Mouse (Mus musculus): ENCODE measurements around the gene Tut4. TPM values are rescaled to one million over a fixed set of nuclear protein-coding genes. Genes with fewer than 3 reads are reported as not detected.

The Tut4 gene
- polyA plus RNA-seq, 1 experiment: 10.6 TPM

- peaks cover 14% of the 10 kb centered on the region for H3K27me3 ChIP-seq (ENCODE audit: control insufficient read depth, insufficient read depth, insufficient read length)
- H3ac ChIP-seq (ENCODE audit: control insufficient read depth, insufficient read length): no peak overlapping the region
- no peak overlapping the region for H3K4me3 ChIP-seq
- no peaks in the 10 kb centered on the region for H3K79me2 ChIP-seq (ENCODE audit: control insufficient read depth, insufficient read depth)
- TF ChIP-seq MYOD1 (IDR thresholded peaks at IDR 0.05; ENCODE audit: control insufficient read depth in 1 of 3, insufficient read length in 2 of 3, low read depth in 2 of 3): no peak
- no peak for TF ChIP-seq POLR2A (IDR thresholded peaks at IDR 0.05; ENCODE audit: insufficient read length, low read depth)
- no peak for TF ChIP-seq REST (IDR thresholded peaks at IDR 0.05; ENCODE audit: insufficient read depth, insufficient read length)
- no peak for TF ChIP-seq POLR2AphosphoS2 (IDR thresholded peaks at IDR 0.05; ENCODE audit: insufficient read length, low read depth)
- TF ChIP-seq CEBPB (IDR thresholded peaks at IDR 0.05; ENCODE audit: insufficient read depth, poor library complexity, severe bottlenecking): no peak
- TF ChIP-seq MAX (IDR thresholded peaks at IDR 0.05; ENCODE audit: low read depth): no peak
- TF ChIP-seq USF1 (IDR thresholded peaks at IDR 0.05; ENCODE audit: low read depth): no peak
- TF ChIP-seq TCF3 (IDR thresholded peaks at IDR 0.05; ENCODE audit: insufficient read length, low read depth): no peak
- TF ChIP-seq MYOG (IDR thresholded peaks at IDR 0.05; ENCODE audit: control insufficient read depth in 1 of 3, insufficient read depth in 1 of 3, insufficient read length in 2 of 3, low read depth in 2 of 3): no peak
- no peak overlapping the region for H3K4me2 ChIP-seq (ENCODE audit: low read depth)
- H3K36me3 ChIP-seq (ENCODE audit: control insufficient read depth, insufficient read depth): no peaks in the 10 kb centered on the region
These were observed 24.4 kb upstream of the Tut4 start for GRCm38 (mm10) chr4:108434781-108435180.

- Histone ChIP-seq H3K4me2 (ENCODE audit: low read depth) (no peak overlapping the region), H3K27me3 (ENCODE audit: control insufficient read depth, insufficient read depth, insufficient read length) (peaks cover 14% of the 10 kb centered on the region), H3K36me3 (ENCODE audit: control insufficient read depth, insufficient read depth) (no peaks in the 10 kb centered on the region), H3K79me2 (ENCODE audit: control insufficient read depth, insufficient read depth) (no peaks in the 10 kb centered on the region), H3K4me3 (no peak overlapping the region), H3ac (ENCODE audit: control insufficient read depth, insufficient read length) (no peak overlapping the region)
- TF ChIP-seq POLR2AphosphoS2 (IDR thresholded peaks at IDR 0.05; ENCODE audit: insufficient read length, low read depth) (no peak), CEBPB (IDR thresholded peaks at IDR 0.05; ENCODE audit: insufficient read depth, poor library complexity, severe bottlenecking) (no peak), E2F4 (IDR thresholded peaks at IDR 0.05; ENCODE audit: insufficient read depth) (no peak), TCF12 (IDR thresholded peaks at IDR 0.05; ENCODE audit: insufficient read depth, poor library complexity, severe bottlenecking) (no peak), TCF3 (IDR thresholded peaks at IDR 0.05; ENCODE audit: insufficient read length, low read depth) (no peak), MYOD1 (IDR thresholded peaks at IDR 0.05; ENCODE audit: control insufficient read depth in 1 of 3, insufficient read length in 2 of 3, low read depth in 2 of 3) (no peak), MYOG (IDR thresholded peaks at IDR 0.05; ENCODE audit: control insufficient read depth in 1 of 3, insufficient read depth in 1 of 3, insufficient read length in 2 of 3, low read depth in 2 of 3) (no peak), SRF (IDR thresholded peaks at IDR 0.05; ENCODE audit: control insufficient read depth, insufficient read length, low read depth) (no peak), REST (IDR thresholded peaks at IDR 0.05; ENCODE audit: insufficient read depth, insufficient read length) (no peak), POLR2A (IDR thresholded peaks at IDR 0.05; ENCODE audit: insufficient read length, low read depth) (no peak), USF1 (IDR thresholded peaks at IDR 0.05; ENCODE audit: low read depth) (no peak), MAX (IDR thresholded peaks at IDR 0.05; ENCODE audit: low read depth) (no peak)
These were observed 23.6 kb upstream of the Tut4 start for GRCm38 (mm10) chr4:108435646-108436045.

DNA sequence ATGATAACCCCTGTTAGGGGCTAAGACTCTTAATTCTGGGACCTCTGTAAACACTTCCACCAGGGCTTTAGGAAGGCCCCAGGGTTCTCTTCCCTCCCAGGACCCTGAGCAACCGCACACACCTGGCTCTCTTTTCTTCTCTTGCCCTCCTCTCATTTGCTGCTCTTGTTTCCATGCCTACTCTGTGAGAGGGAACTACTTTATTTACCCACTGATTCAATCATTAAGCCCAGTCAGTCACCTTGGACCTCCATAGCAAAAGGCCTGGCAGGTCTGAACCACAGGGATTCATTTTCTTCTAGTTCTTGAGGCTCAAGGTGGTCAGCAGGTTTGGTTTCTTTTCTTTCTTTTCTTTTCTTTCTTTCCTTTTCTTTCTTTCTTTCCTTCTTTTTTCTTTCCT, 23.0 kb upstream of the Tut4 start:
- H3ac ChIP-seq (ENCODE audit: control insufficient read depth, insufficient read length): no peak overlapping the region
- H3K4me2 ChIP-seq (ENCODE audit: low read depth): no peak overlapping the region
- peaks cover 11% of the 10 kb centered on the region for H3K27me3 ChIP-seq (ENCODE audit: control insufficient read depth, insufficient read depth, insufficient read length)
- no peaks in the 10 kb centered on the region for H3K36me3 ChIP-seq (ENCODE audit: control insufficient read depth, insufficient read depth)
- TF ChIP-seq MAX (IDR thresholded peaks at IDR 0.05; ENCODE audit: low read depth) (no peak), POLR2A (IDR thresholded peaks at IDR 0.05; ENCODE audit: insufficient read length, low read depth) (no peak), MYOD1 (IDR thresholded peaks at IDR 0.05; ENCODE audit: control insufficient read depth in 1 of 3, insufficient read length in 2 of 3, low read depth in 2 of 3) (no peak), USF1 (IDR thresholded peaks at IDR 0.05; ENCODE audit: low read depth) (no peak), CEBPB (IDR thresholded peaks at IDR 0.05; ENCODE audit: insufficient read depth, poor library complexity, severe bottlenecking) (no peak), SRF (IDR thresholded peaks at IDR 0.05; ENCODE audit: control insufficient read depth, insufficient read length, low read depth) (no peak), TCF3 (IDR thresholded peaks at IDR 0.05; ENCODE audit: insufficient read length, low read depth) (no peak), MYOG (IDR thresholded peaks at IDR 0.05; ENCODE audit: control insufficient read depth in 1 of 3, insufficient read depth in 1 of 3, insufficient read length in 2 of 3, low read depth in 2 of 3) (no peak), REST (IDR thresholded peaks at IDR 0.05; ENCODE audit: insufficient read depth, insufficient read length) (no peak)
- H3K79me2 ChIP-seq (ENCODE audit: control insufficient read depth, insufficient read depth): no peaks in the 10 kb centered on the region
- no peak overlapping the region for H3K4me3 ChIP-seq

DNA sequence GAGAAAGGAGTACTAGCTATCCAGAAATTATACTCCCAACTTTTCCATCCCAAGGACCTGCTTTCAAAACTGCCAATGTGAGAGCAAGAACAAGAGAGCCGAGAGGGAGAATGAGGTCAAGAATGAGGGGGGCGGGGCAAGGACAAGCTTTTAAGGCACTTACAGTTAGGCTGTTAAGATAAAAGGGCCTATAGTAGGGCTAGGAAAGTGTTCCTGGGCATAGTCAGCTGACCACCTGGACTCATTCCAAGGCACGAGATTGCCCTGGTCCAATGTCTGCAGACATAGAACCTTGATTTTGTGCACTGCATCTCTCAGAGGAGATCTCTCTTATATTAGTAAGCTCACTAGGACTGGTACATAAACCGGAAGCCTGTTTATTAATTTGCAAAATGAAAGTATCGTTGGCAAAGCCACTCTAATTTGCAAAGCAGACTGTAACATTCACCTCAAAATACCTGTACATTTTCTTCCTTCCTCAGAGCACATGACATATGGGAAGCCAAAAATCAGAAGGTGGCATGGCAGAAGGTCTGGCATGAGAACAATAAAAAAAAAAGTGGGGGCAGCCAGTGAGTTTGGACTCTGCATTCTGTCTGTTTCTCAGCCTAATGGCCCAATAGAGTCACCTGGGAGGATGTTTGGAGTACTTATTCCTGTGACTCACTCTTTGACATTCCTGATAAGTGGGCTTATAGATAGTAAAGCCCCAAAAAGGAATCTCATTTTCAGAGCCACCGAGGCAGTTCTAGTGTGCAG, 21.0 kb upstream of the Tut4 start:
- TF ChIP-seq POLR2AphosphoS2 (IDR thresholded peaks at IDR 0.05; ENCODE audit: insufficient read length, low read depth) (no peak), E2F4 (IDR thresholded peaks at IDR 0.05; ENCODE audit: insufficient read depth) (no peak)
- Histone ChIP-seq H3K36me3 (ENCODE audit: control insufficient read depth, insufficient read depth) (no peaks in the 10 kb centered on the region), H3K79me2 (ENCODE audit: control insufficient read depth, insufficient read depth) (no peaks in the 10 kb centered on the region), H3K27me3 (ENCODE audit: control insufficient read depth, insufficient read depth, insufficient read length) (no peaks in the 10 kb centered on the region), H3ac (ENCODE audit: control insufficient read depth, insufficient read length) (no peak overlapping the region), H3K4me2 (ENCODE audit: low read depth) (peak overlapping the region; percentile 21), H3K4me3 (no peak overlapping the region)

DNA sequence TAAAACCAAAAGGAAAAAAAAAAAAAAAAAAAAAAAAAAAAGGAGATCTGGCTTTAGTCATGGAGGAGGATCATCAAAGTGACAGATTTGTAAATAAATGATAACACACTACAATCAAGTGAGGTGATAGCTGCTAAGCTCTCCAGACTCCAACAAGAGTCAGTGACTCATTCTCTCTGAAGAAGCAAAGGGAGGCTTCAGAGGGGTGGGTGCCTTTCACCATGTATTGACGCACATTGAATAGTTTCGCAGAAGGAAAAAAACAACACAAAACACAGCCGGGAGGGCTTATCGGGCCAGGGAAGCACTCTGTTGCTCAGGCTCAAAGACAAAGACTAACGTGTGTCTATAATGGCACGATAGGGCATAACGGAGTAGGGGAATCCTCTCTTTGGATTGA, 11.1 kb upstream of the Tut4 start:
- no peaks in the 10 kb centered on the region for H3K79me2 ChIP-seq (ENCODE audit: control insufficient read depth, insufficient read depth)
- H3K36me3 ChIP-seq (ENCODE audit: control insufficient read depth, insufficient read depth): no peaks in the 10 kb centered on the region
- no peak overlapping the region for H3ac ChIP-seq (ENCODE audit: control insufficient read depth, insufficient read length)
- no peak overlapping the region for H3K4me2 ChIP-seq (ENCODE audit: low read depth)
- TF ChIP-seq MYOD1 (IDR thresholded peaks at IDR 0.05; ENCODE audit: control insufficient read depth in 1 of 3, insufficient read length in 2 of 3, low read depth in 2 of 3) (no peak), CEBPB (IDR thresholded peaks at IDR 0.05; ENCODE audit: insufficient read depth, poor library complexity, severe bottlenecking) (no peak), POLR2AphosphoS2 (IDR thresholded peaks at IDR 0.05; ENCODE audit: insufficient read length, low read depth) (no peak), USF1 (IDR thresholded peaks at IDR 0.05; ENCODE audit: low read depth) (no peak), E2F4 (IDR thresholded peaks at IDR 0.05; ENCODE audit: insufficient read depth) (no peak), SRF (IDR thresholded peaks at IDR 0.05; ENCODE audit: control insufficient read depth, insufficient read length, low read depth) (no peak), MYOG (IDR thresholded peaks at IDR 0.05; ENCODE audit: control insufficient read depth in 1 of 3, insufficient read depth in 1 of 3, insufficient read length in 2 of 3, low read depth in 2 of 3) (no peak), POLR2A (IDR thresholded peaks at IDR 0.05; ENCODE audit: insufficient read length, low read depth) (no peak), TCF12 (IDR thresholded peaks at IDR 0.05; ENCODE audit: insufficient read depth, poor library complexity, severe bottlenecking) (no peak), TCF3 (IDR thresholded peaks at IDR 0.05; ENCODE audit: insufficient read length, low read depth) (no peak), REST (IDR thresholded peaks at IDR 0.05; ENCODE audit: insufficient read depth, insufficient read length) (no peak), MAX (IDR thresholded peaks at IDR 0.05; ENCODE audit: low read depth) (no peak)
- no peak overlapping the region for H3K4me3 ChIP-seq
- H3K27me3 ChIP-seq (ENCODE audit: control insufficient read depth, insufficient read depth, insufficient read length): no peaks in the 10 kb centered on the region

All from myocyte (in vitro differentiated cells).